Mouse (Mus musculus): ENCODE results near the gene Ubqln4. TPM values are rescaled to one million over a fixed set of nuclear protein-coding genes. Genes with fewer than 3 reads are reported as not detected.

Ubqln4 gene
- total RNA-seq, 2 experiments from 2014 or later, result 113 to 114 TPM

DNA sequence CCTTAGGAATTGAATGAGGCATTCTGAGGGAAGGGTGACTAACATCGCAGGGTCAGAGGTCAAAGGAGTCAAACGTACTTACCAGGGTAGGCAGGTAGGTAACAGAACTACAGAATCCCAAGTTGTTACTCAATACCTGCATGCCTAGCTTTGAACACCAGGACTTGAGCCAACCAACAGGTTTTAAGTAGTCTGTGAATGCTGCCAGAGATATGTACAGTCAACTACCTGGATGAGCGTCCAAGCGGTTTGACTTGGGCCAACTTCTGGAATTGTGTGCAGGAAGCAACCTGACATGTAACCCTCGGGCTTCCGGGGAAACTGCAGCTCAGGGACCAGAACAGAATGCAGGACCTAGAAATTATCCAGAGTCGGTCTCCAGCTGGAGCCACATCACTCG, 30.5 kb upstream of the Ubqln4 start:
- DNase-seq (ENCODE audit: extremely low spot score in 1 of 2, low spot score in 1 of 2), result no peak

DNA sequence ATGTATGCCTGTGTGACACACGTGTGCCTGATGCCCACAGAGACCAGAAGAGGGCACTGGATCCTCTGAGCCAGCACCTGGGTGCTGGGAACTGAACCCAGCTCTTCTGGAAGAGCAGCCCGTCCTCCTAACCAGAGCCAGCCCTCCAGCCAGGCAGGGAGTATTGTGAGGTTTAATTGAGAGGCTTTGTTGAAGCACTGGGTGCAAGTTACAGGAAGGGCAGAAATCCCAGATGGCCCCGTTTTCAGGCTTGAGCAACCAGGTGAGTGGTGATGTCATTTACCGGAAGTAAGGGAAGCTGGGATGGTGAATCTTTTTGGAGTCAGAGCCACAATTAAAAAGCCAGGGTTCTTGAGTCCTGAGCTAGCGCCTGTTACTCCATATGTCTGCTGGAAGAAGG, 28.5 kb upstream of the Ubqln4 start:
- DNase-seq (ENCODE audit: extremely low spot score in 1 of 2, low spot score in 1 of 2), result no peak

DNA sequence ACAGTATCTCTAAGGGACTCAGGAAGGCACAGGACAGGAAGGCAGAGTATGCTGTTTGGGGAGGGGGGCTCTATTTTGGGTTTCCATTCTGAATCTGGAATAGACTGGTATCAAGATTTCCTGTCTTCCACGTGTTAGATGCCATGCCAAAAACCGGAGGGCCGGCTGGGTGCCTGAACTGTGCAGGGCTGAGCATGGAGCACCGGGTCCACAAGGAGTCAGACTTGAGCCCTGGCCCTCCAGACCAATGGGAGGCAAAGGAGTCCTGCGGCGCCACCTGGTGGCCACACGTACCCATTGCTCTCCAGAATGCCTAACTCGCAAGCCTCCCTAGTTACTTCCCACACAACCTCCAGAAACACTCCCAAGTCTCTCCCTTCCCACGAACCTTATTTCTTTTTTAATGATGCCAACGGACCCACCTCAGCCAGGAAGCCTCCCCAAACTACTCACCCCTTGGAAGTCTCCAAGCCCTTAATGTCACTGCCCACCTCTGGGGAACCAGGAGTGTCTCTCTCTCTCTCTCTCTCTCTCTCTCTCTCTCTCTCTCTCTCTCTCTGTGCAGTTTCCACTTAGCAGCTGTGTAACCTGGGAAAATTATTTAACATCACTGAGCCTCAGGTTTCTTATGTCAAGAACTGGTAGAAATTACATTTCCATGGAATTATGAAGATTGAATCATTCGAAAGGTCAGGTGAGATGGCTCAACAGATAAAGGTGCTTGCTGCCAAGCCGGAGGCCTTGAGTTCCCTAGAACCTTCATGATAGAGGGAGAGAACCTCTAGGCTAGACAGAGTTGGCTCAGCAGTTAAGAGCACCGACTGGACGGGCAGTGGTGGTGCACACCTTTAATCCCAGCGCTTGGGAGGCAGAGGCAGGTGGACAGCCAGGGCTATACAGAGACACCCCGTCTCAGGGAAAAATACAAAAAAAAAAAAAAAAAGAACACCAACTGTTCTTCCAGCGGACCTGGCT, 27.1 kb upstream of the Ubqln4 start:
- peak; percentile 58 to 78 for DNase-seq (ENCODE audit: extremely low spot score in 1 of 2, low spot score in 1 of 2)

DNA sequence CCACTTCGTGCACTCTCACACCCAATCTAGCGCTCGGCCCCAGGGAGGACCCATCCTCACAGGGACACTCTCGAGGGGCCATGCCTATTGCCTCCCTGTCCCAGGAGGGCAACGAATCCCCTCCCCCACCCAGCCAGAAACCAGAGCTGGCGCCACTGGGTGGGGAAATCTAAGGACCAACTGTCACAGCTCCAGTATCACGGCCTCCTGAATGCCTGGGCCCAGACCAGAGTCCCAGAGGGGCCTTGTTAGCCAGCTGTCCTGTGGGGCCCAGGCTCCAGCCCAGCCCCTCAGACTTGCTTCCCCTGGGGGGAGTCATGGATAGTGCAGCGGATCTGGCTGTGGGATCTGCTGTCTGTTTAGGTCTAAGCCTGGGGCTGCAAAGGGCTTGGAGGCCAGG, 26.0 kb upstream of the Ubqln4 start:
- DNase-seq (ENCODE audit: extremely low spot score in 1 of 2, low spot score in 1 of 2), result no peak

DNA sequence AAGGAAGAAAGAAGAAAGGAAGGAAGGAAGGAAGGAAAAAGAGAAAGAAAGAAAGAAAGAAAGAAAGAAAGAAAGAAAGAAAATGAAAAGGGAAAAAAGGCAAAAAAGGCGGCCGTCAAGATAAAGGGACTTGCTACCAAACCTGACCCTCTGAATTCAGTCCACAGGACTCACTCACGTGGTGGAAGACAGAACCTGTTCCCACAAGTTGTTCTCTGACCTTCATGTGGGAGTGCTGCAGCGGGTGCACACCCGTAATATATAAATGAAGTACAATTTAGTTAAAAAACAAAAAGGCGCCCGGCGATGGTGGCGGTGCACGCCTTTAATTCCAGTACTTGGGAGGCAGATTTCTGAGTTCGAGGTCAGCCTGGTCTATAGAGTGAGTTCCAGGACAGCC, 24.9 kb upstream of the Ubqln4 start:
- DNase-seq (ENCODE audit: extremely low spot score in 1 of 2, low spot score in 1 of 2), result no peak

DNA sequence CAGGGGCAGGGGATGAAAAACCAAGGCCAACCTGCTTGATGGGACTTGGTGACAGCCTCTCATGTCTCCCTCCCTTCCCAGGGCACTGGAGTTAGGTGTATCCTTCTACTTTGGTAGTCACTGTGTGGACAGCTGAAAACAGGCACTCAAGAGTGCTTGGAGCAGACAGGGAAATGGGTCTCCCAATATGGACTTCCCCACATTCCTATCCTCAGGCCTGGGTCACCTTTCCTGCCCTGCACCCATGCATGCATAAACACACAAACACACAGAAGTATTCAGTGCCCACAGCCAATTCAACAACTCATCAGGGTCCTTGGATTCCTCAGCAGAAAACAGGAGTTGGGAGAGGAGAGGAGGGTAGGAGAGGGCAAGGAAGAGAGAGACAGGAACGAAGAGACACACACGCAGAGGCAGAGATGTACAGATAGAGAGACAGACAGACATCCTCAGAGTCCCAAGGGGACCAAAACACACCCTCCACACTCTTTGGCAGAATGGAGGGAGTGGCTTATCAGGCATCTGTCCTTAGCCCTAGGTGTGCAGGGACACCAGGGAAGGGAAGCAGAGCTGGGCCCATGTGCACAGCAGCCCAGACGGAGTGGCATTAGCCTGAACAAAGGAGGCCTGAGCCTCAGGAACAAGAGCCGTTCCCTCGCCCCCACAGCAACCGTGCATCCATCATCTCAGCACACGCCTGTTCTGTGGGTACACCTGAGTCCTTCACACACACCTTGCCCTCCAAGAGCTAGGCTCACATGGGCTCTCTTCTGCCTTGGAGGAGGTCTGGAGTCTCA, 24.2 kb upstream of the Ubqln4 start:
- no peak for DNase-seq (ENCODE audit: extremely low spot score in 1 of 2, low spot score in 1 of 2)

DNA sequence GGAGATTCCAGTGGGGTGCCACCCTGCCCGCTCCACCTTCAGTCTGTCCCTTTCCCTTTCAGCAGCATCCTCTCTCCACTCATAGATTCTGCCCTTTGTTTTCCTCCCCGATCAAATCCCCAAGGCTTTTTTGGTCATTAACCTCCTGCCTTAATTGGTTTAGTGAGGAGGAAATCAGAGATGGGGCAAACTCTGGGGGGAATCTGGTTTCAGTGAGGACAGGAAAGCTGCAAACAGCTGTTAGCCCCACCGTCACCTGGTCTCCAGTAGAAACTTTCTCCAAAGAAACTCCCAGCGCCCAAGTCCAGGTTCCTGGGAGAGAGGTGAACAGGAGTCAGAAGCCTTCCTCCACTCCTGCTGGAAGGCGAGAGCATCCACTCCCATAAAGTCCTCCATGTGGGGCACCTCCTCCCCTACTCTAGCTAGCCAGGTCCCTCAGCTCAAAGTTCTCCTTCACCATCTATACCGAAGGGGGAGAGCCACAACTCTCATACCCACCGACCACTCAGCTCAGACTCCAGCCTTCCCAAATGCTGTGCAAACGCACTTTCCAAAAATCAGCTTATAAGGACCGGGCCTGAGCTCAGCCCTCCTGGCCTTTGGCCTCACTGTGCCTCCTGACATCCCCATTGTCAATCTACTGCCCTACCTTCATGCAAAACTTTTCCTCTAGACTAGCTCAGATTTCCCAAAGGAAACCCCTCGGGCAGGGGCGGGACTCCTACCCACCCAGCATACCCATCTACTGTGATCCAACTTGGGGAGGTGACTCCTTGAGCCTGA, 23.3 kb upstream of the Ubqln4 start:
- DNase-seq (ENCODE audit: extremely low spot score in 1 of 2, low spot score in 1 of 2), result no peak

DNA sequence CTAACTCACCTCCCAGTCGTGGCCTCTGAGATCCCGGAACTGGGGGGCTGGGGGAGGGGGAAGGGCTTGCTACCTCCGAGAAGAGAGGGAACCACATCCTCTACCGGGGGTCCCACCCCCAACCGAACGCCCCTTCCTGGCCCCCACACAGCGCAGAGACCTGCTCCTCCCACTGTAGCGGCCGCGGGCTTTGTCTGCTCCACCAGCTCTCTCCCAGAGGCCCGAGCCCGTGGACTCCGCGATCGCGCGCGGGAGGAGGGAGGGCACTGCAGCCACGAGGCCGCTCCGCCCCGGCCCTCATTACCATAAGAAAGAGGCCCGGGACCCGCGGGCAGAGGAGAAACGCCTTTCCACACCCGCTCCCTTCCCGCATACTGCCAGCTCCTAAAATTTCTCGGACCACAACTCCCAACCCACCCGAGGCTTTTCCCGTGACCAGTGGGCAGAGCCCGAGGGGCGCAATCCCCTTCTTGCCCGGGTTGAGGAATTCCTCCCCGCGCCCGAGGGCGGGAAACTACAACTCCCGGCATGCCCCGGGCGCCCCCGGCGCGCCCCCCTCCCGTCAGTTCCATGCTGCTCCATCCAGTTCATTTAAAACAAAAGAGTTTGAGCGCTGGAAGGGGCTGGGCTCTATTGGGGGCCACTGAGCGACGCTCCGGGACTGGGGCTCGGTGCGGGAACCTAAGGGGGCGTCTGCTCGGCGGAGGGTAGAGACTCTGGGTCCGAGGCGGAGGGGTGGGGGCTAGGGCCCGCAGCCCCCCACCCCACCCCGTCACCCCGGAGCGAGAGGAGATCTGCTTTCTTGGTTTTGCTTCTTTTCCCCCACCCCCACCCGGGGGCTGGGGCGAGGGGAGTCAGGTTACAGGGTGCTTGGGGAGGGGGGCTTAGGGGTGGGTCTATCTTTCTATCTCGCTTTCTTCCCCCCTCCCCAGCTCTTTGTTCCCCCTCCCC, 21.9 kb upstream of the Ubqln4 start:
- DNase-seq (ENCODE audit: extremely low spot score in 1 of 2, low spot score in 1 of 2), result peak; percentile 76 to 88

DNA sequence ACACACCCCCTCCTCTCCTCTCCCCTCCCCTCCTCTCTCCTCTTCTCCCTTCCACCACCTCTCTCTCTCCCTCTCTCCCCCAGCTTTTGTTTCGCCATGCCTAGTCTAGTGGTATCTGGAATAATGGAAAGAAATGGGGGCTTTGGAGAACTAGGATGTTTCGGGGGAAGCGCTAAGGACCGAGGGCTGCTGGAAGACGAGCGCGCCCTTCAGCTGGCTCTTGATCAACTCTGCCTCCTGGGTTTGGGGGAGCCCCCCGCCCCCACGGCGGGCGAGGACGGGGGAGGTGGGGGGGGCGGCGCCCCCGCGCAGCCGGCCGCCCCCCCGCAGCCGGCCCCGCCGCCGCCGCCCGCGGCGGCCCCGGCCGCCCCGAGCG, 21.3 kb upstream of the Ubqln4 start, which contains the start of gene Mex3a:
Gene Mex3a, plus strand, starts transcription at position 97 of the 376 bp plus-strand sequence.
- no peak for DNase-seq (ENCODE audit: extremely low spot score in 1 of 2, low spot score in 1 of 2)

DNA sequence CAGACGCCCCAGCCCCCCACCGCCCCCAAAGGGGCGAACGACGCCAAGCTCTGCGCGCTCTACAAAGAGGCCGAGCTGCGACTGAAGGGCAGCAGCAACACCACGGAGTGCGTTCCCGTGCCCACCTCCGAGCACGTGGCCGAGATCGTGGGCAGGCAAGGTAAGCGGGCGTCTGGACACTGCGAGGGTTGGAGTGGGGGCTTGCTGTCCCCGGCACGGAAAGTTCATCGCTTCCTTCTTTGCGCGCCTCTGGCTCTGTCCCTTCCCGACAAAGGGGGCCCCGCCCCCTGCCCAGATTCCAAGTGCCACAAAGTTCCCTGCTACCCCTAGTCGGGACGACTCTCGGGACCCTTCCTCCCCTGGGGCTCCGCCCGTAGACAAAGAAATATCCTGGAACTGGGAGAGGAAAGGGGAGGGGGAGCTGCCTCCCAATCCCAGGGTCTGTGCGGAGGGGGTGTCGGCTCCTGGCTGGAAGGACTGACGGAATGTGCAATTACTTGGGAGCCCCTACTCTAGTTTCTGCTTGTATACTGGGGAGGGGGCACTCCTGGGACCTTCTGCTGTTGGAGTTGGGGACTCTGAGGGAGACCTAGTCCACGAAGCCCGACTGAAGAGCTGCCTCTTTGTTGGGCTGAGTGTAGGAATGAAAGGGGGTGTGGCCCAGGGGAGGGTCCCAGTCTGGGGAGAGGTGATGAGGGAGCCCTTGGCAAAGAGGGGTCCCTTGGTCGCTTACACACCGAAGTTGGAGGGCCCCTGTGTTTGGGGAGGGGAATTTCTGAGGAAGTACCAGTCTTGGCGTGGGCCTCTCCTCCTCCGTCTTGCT, 20.7 kb upstream of the Ubqln4 start:
- DNase-seq (ENCODE audit: extremely low spot score in 1 of 2, low spot score in 1 of 2), result no peak

DNA sequence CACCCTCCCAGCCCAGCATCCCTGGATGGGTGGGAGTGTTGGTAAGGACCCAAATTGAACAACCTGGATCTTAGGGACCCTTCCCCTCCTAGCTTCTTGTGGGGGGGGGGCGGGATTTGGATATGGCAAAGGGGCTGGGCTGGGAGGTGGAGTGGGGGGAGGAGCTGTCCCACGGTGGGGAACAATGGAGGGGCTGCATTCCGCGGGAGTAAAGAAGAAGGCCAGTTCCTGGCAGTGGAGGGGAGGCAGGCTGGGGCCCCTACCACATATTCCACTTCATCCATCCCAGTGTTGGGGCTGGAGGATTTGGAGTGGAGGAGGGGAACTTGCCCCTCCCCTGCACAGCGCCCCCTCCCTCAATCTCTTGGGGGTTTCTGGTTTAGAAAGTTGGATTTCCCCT, 19.9 kb upstream of the Ubqln4 start:
- DNase-seq (ENCODE audit: extremely low spot score in 1 of 2, low spot score in 1 of 2), result no peak

DNA sequence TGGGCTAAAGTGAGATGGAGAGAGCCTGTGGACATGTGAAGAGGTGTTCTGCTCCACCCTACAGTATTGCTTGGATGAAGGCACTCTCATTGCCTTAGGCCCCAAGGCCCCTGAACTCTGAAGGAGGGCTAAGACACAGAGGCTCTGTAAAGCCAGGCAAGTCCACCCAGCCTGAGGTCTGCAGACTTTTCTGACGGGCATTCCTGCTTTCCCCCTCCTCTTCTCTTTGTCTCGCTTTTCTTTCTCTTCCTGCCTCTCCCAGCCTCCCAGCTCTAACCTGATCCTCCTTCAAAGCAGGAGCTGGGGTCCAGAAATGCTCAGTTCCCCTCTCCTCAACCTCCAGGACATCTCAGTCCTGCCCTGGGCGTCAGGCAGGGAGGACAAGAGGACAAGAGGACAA, 18.6 kb upstream of the Ubqln4 start:
- no peak for DNase-seq (ENCODE audit: extremely low spot score in 1 of 2, low spot score in 1 of 2)

DNA sequence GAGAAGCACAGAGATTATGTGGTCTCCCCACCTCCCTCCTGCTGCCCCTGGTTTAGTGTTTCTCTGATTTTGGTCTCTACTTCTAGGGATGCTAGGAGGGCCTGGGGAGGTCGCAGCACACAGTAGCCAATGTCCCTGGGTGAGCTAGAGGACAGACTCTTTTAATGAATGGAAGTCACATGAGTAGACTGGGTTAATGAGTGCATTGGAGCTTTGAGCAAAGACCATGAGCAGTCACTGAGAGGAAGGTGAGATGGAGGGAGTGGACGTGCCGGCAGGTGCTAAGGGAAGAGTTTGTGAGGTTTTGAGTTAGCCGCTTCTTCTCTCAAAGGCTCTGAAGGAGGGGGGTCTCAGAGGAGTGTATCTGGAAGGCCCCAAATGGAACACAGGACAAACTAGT, 18.0 kb upstream of the Ubqln4 start:
- no peak for DNase-seq (ENCODE audit: extremely low spot score in 1 of 2, low spot score in 1 of 2)

DNA sequence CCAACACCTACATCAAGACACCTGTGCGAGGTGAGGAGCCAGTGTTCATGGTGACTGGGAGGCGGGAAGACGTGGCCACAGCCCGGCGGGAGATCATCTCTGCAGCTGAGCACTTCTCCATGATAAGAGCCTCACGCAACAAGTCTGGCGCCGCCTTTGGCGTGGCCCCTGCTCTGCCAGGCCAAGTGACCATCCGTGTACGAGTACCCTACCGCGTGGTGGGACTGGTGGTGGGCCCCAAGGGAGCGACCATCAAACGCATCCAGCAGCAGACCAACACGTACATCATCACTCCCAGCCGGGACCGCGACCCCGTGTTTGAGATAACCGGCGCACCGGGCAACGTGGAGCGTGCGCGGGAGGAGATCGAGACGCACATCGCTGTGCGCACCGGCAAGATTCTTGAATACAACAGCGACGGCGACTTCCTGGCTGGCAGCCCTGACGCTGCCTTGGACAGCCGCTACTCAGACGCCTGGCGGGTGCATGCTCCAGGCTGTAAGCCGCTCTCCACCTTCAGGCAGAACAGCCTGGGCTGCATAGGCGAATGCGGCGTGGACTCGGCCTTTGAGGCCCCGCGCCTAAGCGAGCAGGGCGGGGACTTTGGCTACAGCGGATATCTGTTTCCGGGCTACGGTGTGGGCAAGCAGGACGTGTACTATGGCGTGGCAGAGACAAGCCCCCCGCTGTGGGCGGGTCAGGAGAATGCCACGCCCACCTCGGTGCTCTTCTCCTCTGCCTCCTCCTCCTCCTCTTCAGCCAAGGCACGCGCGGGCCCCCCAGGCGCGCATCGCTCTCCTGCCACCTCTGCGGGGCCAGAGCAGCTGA, 17.2 kb upstream of the Ubqln4 start:
- DNase-seq (ENCODE audit: extremely low spot score in 1 of 2, low spot score in 1 of 2), result peak; percentile 48 to 49

DNA sequence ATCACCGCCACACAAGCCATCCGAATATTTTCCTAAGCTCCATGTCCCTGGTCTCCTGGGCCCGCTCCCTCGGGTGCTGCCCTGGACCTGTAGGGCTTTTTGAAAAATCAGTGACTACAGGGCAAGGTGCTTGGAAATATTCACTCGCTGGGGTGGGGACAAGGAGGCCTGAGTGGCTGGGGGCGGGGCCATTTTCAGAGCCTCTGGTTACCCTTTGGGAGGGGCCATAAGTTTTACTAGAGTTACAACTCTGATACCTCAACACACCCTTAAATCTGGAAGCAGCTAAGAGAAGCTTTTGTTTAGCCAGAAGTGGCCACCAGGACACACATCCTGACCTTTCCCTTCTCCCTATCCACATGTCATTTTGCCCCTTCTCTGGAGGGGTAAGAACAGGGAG, 16.4 kb upstream of the Ubqln4 start:
- DNase-seq (ENCODE audit: extremely low spot score in 1 of 2, low spot score in 1 of 2), result no peak

DNA sequence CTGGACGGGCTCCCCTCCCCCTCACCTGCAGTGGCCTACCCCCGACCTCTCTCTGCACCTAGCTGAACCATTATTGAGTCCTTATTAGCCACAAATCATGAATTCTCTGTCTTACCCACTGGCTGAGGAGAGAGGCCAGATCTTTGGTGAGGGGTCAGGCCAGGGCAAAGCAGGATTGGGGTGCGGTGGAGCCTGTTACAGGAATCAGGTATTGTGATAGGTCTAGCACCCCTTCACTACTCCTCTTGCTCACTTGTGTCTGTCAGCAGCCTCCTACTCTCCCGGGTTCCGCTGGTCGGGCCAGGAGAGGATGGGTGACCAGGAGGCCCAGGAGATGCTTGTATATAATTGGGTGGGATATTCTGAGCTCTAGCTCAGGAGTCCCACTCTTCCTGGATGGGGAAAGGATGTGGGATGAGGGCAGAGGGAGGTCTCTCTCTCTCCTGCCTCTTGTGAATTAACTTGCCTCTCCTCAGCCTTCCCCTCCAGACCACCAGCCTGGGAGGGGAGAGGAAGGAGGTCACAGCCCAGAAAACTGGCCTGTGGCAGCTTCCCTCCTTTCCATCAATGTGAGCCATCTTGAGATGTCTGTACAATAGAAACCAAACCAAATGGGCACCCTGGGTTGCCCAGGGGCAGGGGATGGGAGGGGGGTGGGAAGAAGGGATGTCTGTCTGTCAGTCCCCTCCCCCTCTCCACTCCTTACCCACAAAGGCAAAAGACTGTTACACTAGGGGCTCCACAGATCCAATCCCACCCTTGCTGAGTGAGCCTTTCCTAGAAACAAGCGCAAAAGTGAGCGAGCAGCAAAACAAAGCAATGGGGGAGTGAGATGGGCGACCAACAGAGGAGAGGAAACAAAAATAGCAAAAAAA, 15.1 kb upstream of the Ubqln4 start:
- no peak for DNase-seq (ENCODE audit: extremely low spot score in 1 of 2, low spot score in 1 of 2)

DNA sequence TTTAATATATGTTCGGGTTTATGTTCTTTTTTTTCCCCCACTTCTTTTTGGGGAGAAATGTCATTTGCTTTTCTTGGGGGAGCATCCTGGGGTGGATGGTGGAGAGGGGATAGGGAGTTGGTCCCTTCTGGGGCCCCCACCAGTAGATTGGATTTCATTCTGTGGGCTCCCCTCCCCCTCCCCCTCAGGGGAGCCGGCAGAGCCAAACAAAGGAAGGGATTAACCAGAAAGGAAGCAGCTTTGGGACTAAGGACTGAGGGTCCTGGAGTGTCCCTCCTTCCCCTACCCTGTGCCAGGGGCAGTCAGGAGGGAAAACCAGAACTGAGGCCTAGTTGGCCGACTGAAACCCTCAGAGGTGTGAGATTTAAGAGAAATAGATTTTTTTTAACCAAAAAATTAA, 14.2 kb upstream of the Ubqln4 start:
- no peak for DNase-seq (ENCODE audit: extremely low spot score in 1 of 2, low spot score in 1 of 2)

All from layer of hippocampus, postnatal 25 days (tissue).